Mouse (Mus musculus): ENCODE data around the gene Trim71. TPM values are rescaled to one million over a fixed set of nuclear protein-coding genes. Genes with fewer than 3 reads are reported as not detected.

The Trim71 gene
- total RNA-seq, 4 experiments from 2014 or later = not detected

DNA sequence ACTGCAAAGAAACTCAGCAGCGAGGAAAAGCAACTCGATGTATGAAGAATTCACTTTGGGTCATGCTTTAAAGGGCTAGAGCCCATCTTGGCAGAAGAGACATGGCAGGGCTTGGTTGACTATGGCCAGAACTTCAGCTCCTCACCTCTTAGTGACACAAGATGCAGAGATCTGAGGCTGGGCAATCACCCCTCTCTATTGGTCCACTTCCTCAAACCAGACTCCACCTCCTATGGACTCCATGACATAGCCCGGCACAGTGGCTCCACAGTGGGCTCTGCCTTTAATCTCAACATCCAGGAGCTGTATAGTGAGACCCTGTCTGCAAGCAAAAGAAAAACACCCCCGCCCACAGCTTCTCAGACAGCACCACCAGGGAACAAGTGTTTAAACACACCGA is 79.4 kb downstream of the Trim71 start:
- no peak for DNase-seq (ENCODE audit: low spot score)

DNA sequence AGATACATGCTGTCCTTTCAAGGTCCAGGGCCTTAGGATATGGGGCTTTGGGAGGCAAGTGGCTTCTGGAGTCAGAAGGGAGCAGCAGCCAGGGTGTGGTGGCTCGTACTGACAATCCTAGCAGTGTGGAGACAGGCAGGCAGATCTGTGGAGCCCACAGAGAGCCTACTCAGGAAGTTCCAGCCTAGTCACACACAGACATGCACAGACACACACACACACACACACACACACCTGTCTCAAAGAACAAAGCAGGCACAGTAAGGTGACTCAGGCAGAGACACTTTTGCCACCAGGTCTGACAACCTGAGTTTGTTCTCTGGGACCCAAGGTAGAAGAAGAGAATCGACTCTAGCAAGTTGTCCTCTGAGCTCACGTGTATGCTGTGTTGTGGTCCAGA is 83.2 kb downstream of the Trim71 start:
- DNase-seq (ENCODE audit: low spot score) = no peak

DNA sequence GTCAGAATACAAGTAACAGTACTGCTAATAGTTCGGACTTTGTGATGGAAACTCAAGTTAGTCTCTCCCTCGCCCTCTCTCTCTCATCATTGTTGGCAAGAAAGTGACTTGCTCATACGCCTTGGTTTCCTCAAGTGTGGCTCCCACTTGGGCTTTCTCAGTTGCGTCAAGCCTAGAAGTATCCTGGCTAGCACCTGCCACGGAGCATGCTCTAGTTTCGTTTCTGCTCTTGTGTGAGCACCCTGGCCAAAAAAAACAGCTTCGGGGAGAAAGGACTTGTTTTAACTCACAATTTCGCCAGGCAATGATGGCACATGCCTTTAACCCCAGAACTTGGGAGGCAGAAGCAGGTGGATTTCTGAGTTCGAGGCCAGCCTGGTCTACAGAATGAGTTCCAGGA is 87.2 kb downstream of the Trim71 start:
- DNase-seq (ENCODE audit: low spot score) = no peak

DNA sequence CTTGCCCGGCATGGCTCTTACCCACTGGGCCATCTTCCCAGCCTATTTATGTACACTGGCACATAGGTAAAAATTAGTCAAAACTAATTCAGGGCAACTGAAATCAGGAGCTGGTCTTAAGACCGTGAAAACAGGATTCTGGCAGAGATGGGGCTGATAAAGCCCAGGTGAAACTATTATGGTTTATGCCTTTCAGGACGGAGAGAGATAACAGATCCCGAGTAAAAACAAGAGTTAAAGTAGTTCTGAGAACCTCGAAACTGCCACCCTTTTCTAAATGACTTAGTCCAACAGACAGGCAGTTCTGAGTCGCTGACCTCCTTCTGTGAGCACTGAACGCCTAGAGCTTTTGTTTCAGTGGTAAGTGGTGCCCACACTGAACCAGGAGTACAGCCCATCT is 92.3 kb downstream of the Trim71 start:
- DNase-seq (ENCODE audit: low spot score) = no peak

DNA sequence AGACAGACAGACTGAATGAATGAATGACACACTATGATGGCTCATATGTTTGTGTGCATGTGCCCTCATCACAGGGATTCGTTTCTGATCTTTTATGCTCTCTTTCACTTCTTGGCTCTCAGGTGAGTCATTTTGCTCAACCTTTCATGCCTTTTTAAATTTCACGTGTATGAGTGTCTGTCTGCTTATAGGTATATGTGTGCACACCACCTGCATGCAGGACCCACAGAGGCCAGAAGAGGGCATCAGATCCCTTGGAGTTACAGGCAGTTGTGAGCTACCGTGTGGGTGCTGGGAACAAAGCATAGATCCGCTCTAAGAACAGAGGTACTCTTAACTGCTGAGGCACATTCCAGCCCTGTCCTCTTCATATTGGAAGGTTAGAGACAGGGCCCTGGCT is 95.5 kb downstream of the Trim71 start:
- no peak for DNase-seq (ENCODE audit: low spot score)

DNA sequence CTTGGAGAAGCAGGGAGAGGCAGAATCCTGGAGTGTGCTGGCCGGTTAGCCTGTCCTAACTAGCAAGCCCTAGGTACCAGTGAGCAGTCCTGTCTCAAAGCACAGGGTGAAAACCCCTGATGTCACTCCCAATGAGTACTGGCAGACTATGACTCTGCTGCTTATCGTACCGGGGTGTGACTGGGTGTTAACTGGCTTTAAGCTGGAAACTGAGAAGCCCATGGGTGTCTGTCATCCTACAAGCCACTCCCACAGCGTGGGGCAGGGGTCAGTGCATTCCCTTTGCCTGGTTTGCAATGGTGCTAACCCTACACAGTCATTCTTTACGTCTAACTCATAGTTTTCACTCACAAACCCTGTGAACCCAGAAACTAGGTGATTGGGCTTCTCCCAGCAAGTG is 96.0 kb downstream of the Trim71 start:
- DNase-seq (ENCODE audit: low spot score) = no peak

DNA sequence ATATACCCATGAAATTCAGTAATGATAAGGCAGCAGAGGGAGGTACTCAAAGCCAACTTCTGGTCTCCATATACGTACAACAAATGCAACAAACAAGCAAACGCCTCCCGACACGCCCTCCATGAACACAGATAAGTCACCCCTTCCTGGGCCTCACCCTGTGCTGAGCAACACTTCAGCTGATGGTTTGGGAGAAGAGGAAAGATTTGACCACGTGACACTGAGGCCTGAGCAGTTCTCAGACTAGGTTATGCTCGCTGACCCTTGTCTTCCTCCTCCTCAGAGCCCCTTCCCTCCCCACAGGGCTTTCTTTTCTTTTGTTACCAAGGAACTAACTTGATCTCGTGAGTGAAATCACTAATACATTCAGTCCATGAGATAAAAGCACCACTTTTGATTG is 97.3 kb downstream of the Trim71 start:
- no peak for DNase-seq (ENCODE audit: low spot score)

DNA sequence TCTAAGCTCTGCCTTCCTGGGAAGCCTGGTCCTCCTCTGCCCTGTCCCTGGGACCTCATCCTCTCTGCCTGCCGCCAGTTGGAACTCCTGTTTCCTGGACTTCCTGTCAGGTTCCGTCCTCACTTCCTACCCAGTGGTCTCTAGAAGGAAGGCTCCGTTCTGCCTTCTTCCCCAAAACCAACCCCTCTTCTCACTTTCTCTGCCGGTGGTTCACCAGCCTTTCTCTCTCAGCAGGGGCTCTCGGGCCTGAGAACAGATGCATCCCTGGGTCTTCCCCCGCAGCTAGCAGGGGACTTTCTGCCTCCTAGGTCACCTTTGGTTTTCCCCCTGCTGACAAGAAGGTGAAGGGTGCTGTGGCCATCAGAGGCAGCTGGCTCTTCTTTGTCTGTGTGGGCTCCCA is 98.7 kb downstream of the Trim71 start:
- no peak for DNase-seq (ENCODE audit: low spot score)

DNA sequence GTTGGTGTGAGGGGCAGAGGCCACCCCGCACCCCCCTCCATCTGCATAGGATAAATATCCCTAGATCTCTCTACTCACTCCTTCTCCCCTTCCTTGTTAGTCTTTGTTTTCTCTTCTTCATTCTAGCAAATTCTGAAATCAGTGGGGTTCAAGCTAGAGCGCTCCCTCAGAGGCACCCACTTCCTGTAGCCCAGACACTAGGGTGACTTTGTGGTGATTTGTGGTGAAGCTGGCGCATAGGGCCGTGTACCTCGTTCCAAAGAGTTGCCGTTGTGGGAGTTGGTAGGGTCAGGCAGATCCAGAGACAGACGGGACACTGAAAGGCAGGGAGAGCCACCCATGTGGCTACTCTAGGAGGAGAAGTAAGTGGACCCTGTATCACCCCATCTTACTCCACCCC is 101.6 kb downstream of the Trim71 start:
- no peak for DNase-seq (ENCODE audit: low spot score)

DNA sequence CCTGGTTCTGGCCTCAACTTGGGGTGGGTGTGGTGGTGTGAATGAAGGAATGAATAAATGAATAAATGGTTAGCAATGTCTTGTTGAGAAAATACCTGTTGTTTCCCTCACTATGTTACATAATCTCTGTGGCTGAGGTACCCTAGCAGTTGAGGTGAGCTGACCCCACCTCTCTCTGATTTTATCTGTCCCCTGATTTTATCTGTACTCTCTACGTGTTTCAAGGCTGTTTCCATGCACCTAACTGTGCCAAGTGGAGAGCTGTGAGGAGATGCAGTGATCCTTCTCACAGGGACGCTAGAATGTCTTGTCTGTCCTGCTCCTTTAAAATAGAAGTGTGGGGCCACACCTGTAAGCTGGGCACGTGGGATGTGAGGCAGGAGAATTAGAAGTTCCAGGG is 105.7 kb downstream of the Trim71 start:
- no peak for DNase-seq (ENCODE audit: low spot score)

Other genes with a start within 250 kb of the Trim71 start
- gene Bcl2a1c, start 234.2 kb downstream of the Trim71 start, total RNA-seq (2022) = not detected
- gene Crtap, start 173.7 kb downstream of the Trim71 start, total RNA-seq (2022) = 10 to 100 TPM; 30.3 to 34.3 (median 32.9) TPM
- 10 to 100 TPM; 13.4 to 15.8 (median 14.8) TPM for gene Glb1, start 163.3 kb downstream of the Trim71 start, total RNA-seq (2022)
- 1 to 10 TPM; 3.1 to 4.7 (median 4.1) TPM for gene Tmppe, start 163.3 kb downstream of the Trim71 start, total RNA-seq (2022)
- not detected for gene Ccr4, start 59.5 kb downstream of the Trim71 start, total RNA-seq (2022)
- not detected for gene C130032M10Rik, start 48.7 kb downstream of the Trim71 start, total RNA-seq (2022)
- 10 to 100 TPM; 21.2 to 22.9 (median 21.8) TPM for gene Cnot10, start 75.8 kb upstream of the Trim71 start, total RNA-seq (2022)
- gene Dync1li1, start 124.4 kb upstream of the Trim71 start, total RNA-seq (2022) = 10 to 100 TPM; 57.3 to 70.2 (median 66.2) TPM
- 10 to 100 TPM; 16.1 to 23.8 (median 19.3) TPM for gene Cmtm6, start 166.7 kb upstream of the Trim71 start, total RNA-seq (2022)
- 10 to 100 TPM; 10.5 to 16.6 (median 12.6) TPM for gene Cmtm7, start 217.5 kb upstream of the Trim71 start, total RNA-seq (2022)